Mouse (Mus musculus) erythroblast, embryonic 14.5 days (primary cell): ENCODE data around the gene Pik3r5.

ENCODE experiments used
- GATA1 ChIP-seq: IDR thresholded peaks from 2 replicates; pipeline ENCODE4 v1.6.1; 2012; ENCODE audit warnings: low read length, inconsistent platforms, mixed read lengths
- TAL1 ChIP-seq: IDR thresholded peaks from 3 replicates; pipeline ENCODE4 v1.6.1; 2012; ENCODE audit warnings: low read length, inconsistent platforms, mixed read lengths

- TF ChIP-seq GATA1 (no peak), TAL1 (no peak)
Observed at GRCm38 (mm10) chr11:68536465-68536864, 104.5 kb downstream of the Pik3r5 start.
